Mouse (Mus musculus) urinary bladder, postnatal 14 days (tissue): ENCODE data around the gene Cenpm.
A peak's percentile ranks its signal among the peaks of the same experiment; 100 is the strongest.
"Not testable (repeated sequence)": the region's sequence is repeated elsewhere in the genome, so short reads cannot be mapped to it uniquely, and the experiment has no call there.

Experiments used
- DNase-seq: peaks from one replicate; pipeline ENCODE4 v3.0.0; 2021; ENCODE audit warnings: low spot score

The Cenpm gene

DNA sequence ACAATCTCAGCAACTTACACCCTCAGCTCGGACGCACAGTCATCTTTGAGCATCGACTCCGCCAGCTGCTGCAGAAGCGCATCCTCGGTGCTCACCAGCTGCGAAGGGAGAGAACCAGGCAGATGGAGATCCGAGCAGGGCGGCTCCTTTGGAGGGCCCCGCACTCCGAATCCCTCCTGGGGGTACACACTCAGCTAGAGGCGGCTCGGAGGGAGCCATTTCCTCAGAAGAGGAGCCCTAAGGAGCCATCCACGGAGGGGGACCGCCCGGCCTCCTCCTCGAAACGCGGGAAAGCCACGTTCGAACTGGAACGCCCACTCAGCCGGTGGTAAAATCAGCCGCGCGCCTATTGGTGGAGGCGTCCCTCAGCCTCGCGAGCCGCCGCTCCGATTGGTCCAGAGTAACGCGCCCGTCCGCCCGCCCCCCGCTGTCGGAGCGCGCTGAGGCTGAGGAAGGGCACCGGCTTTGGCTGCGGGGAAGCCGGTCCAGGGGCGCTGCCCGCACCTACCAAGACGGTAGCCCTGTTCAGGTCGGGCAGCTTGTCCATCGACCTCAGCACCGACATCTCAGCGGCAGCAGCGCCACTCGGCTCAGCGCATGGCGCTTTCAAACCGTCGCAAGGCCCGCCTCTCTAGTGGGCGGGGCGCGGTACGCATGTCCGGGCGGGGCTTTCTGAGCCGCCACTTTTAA lies at the start of gene Cenpm:
TSS of gene Cenpm (minus strand) at position 634 of the 690 bp plus-strand sequence.
- DNase-seq: peak; percentile 94

DNA sequence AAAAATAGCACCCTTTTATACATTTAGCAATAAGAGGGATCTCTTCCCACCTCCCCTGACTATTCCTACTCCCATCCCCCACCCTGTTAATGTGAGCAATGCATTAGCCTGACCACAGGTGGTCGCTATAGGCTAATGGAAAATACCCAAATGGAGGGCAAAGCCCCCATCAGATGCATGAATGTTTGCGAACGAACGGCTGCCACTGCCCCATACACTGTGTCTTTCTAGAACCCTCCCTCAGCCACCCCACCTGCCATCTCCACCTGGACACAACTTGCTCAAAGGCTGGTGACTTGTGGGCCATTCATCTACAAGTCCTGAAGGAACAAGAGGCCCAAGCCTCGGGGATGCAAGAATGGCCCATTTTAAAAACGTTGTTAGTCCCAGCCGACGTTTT lies 49.5 kb upstream of the Cenpm start:
- DNase-seq: no peak

DNA sequence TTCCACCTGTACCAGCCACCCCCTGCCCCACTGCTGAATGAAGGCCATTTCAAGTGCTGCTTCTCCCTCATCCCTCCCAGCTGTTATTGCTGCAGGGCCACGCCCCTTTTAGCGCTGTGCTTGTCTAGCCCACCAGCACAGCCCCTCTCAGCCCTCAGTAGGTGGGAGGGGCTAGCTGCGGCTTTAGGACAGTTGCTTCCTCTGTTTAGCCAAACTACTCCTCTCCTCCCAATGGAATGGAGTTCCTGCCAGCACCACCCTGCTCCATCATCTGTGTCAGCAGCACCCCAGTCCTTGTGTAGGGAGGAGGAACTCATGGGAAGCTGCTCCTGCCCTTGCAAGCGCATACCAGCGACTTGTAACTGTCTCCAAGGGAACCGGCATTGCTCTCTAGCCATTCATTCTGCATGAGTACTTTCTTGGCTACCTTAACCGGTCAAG lies 48.7 kb upstream of the Cenpm start:
- no peak for DNase-seq

DNA sequence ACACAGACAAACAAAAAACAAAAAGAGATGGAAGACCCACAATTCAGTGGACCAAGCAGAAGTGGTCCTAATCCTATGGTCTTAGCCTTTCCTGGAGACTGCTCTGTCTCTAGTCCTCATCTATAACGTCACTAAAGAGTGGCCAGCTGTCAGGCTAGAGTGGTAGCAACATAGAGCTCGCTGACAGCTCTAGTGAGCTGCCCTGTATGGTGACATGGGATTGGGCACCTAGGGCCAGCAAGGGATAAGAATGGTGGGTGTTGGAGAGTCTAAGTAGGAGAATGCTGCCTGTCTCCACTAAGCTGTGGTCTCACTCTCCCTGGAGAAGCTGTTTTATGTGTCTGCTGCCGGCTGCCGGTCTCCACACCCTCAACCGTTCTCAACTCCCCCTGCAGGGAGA lies 48.3 kb upstream of the Cenpm start:
- DNase-seq: no peak

DNA sequence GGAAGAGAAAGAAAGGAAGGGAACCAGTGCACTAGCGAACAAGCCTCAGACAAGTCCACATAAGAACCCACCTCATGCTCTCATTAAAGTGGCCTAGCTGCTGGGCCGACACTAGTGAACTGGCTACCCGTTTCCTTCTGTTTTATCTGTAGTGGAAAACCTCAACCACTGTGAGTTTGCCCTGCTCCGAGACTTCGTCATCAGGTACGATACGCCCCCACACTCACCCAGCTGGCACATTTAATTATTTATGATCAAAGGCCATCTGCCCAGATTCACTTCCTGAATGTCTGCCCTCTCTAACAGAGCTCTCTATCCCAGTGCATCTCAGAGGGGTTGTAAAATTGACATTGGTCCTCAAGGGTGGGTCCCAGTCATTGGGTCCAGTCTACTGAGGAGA lies 45.7 kb upstream of the Cenpm start:
- no peak for DNase-seq

DNA sequence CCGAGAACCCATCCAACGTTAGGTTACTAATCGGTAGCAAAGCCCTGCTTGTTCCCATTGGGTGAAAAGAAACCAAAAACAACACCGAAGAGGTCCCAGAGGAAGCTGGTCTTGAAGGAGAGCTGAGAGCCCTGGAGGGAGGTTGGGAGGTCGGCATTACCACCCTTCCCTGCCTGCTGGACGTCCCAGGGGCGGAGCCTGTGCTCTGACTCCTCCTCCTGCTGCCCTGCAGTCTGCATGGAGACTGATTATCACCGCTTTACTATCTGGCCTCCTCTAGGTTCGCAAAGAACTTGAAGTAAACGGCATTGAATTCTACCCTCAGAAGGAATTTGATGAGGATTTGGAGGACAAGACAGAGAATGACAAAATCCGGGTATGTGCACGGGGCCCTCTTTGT lies 41.6 kb upstream of the Cenpm start:
- no peak for DNase-seq

DNA sequence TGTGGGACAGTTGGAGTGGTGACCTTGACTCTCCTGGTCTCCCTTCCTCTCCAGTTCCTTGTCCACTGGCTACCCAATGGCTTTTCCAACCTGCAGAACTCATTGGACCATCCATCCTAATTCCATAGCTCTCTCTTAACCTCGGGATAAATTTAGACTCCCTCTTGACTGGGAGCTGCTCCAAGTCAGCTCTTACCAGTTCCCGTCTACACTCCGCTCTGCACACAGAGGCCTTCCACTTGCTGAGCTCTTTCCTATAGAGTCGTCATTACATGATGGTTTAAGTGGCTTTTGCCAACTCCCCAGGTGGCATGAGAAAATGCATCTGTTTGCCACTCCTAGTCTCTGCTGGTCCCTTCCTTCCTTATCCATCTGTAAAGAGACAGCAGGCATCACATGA lies 36.1 kb upstream of the Cenpm start:
- no peak for DNase-seq

DNA sequence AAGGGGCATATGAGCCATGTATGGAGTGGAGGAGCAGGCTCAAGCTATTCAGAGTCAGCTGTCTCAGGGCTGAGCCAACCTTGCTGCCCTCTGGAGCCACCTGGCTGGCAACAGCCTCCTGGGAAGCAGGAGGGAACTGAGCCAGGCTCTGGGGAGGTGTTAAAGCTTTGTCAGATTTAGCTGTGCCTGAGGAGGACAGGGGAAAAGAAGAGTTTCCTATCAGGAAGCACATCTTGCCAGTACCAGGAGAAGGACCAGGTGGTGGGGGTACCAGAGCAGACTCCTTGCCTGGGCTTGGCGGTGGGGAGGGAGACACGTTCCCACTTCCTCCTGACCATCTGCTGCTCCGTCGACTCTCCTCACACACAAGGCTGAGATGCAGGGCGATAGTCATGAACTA lies 33.0 kb upstream of the Cenpm start:
- no peak for DNase-seq

DNA sequence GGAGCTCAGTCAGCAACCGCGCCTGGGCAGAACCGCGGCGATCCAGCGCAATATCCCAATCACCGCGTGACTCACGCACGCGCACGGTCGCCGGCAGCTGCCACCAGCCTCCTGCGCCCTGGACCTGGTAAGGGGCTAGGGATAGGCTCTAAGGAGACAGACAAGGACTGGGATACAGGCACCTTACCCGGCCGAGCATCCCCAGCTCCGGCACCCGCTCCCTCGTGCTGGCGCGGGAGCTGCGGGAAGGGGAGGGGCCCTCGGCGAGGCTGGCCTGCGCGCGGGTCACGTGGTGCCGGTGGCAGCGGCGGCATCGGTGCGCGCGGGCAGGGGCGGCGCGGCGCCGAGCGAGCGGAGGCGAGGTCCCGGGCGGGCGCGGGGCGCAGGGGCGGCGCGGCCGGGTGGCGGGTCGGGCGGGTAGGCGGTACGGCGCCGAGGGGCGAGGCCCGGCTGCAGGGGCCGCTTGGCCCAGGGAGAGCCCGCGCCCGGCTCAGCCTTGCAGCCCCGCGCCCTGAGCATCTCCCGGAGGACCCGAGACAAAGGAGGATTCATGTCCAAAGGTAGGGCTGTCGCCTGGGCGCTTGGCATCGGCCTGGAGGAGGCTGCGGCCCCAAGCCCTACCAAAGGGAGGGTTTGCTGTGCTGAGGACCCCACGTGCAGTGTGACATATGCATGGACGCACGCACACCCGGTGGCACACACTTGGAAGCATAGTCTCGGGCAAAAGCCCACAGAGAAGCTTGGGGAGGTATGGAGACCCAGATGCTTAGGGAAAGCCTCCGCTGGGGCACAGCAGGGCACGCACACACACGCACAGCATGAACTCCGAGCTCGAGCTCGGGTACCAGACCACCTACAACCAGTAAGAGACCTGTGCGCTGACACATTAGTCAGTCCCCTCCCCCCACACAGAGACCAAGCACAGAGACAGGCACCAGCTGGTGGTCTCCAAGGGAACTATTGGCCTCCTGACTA lies 30.7 kb upstream of the Cenpm start:
- DNase-seq: no peak

DNA sequence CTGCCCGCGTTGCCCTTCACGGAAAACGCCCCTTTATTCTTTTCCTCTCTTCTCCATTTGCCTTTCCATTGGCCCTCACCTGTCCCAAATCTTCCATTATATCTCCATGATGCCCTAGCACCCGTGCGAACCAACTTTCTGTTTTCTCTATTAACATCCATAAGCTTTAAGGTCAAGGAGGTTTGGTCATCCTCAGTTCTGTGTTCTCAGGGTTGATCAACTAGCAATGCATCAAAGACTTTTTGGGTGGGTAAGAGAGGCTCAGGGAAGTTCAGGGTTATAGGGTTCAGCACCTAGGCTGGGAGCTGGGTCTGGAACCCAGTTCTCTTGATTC lies 30.0 kb upstream of the Cenpm start, which contains the start of gene Sept3:
TSS of gene Sept3 (plus strand) at position 301 of the 334 bp plus-strand sequence.
- DNase-seq: no peak

DNA sequence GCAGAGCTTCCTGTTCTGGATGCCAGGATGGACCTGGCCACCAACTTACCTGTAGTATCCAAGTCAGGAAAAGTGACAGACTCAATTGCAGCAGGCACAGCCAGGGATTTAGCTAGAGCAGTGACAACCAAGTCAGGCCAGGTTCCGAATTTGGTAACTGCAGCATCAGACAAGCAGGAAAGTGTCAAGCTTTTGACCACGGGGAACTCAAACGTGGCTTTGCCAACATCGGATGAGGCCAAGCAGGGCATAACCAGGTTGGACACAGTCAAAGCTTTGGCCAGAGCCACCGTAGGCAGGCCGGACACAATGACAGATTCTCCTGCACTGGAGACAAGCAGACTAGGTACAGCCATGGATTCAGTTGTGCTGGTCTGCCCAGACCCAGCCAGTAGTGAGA lies 27.7 kb upstream of the Cenpm start:
- no peak for DNase-seq

DNA sequence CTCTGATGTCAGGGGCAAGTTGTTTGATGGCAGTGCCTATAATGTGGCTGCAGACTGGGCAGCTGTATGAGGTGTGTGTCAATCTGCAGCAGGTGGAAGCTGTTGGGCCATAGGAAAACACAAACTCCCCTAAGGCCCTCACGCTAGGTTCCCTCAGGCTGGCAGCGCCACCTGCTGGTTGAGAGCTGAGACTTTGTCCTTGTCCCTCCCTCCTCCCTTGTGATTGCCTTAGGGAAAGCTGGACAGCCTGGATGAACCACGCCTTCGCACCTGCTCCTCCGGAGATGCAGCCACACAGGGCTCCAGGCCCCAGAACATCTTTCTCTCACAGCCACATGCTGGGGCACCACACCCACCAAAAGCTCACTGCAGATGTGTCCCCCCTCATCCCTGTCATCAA lies 26.7 kb upstream of the Cenpm start:
- peak; percentile 72 for DNase-seq

DNA sequence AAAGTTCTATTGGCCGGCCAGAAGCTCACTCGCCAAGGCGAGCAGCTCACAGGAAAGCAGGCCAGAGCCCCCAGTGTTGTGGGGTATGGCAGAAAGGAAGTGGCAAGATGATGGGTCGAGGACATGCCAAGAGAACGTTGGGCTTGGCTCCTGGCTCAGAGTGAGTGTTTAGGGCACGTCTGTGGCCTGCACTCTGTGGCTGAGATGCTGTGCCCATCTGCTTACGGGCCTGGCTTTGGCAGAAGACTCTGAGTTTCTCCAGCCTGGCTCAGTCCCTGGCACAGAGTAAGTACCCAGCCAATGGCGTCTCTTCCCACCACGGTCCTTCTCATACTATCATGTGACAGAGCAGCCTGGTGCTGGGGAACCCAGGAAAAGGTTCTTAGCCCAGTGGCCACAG lies 24.2 kb upstream of the Cenpm start:
- DNase-seq: no peak

DNA sequence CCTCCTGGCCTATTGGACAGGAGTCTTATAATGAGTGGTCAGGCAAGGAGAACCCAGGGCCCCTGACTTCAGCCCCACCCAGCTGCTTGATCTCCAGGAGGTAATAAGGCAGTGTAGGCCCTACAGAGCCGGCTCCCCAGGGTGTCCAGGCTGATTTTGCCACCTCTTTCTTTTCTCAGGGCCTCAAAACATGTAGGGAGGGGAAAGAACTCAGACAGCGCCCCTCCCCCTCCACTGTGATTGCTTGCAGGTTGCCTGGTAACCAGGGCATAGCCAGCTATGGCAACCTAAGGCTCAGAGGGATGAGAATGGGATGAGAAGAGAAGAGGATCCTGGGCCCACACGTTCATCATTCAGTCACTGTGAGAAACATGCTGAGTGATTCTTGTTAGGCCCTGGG lies 23.6 kb upstream of the Cenpm start:
- DNase-seq: no peak

DNA sequence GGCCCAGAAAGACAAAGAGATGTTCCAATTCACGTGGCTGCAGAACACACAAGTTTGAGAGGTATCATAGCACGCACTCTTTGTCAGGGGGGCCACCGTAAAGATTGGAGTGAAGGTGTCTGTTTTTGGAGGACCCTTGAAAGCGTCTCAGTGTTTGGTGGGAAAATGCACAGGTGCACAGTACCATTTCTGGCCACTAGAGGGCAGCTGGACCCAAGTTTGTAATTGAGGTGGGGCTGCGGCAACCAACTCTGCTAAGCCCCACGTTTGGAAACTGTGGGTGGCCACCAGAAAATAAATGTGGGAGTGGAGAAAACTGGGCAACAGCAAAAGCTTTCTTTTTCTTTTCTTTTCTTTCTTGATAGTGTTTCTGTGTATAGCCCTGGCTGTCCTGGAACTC lies 21.8 kb upstream of the Cenpm start:
- peak; percentile 55 for DNase-seq

DNA sequence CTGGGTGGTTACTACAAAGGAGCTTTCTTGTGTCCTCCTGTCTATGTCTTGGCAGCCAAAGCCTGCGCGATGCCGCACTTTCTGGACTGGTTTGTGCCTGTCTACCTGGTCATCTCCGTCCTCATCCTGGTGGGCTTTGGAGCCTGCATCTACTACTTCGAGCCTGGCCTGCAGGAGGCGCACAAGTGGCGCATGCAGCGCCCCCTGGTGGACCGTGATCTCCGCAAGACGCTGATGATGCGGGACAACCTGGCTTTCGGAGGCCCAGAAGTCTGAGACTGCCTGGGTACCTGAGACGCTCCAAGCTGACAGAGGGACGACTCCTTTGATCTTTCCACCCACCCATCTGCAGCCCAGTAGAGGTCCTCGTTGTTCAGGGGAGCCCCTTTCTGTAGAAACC lies 15.0 kb upstream of the Cenpm start:
- peak; percentile 60 for DNase-seq

DNA sequence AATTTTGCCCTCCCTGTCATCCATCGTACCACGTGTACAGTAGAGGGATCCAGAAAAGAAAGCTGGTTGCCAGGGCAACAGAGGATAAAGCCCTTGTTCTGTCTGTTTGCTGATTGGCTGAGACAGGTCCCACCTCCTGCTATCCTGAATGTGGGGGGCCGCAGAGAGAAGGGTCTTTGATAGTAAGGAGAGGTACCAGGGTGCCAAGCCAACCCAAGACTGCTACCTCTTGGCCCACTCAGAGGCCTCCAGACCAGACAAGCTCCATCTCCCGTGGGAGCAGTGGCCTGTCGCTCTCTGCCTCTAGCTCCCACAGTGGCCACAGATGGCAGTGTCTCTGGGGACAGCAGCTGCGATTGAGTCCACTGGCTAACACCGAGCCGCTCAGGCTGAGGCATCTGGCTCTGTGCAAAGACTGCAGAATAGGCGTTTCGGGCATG lies 11.4 kb upstream of the Cenpm start:
- DNase-seq: no peak

DNA sequence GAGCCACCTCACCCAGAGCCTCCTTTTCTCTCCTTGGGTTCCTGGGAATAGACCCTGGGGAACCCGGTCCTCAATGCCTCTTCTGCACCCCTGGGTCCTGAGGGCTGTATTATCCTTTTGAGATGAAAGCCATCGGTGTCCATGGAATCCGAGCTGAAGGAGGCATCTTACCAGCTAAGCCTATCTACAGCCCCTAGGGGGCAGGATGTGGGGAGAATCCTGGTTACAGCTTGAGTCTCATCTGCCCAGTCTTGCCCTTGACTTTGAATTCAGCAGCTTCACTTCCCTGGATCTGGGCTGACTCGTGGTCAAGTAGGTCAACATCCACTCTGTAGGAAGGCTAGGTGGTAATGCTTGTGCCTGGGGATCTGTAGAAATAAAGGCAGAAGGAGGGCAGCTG lies 10.7 kb upstream of the Cenpm start:
- DNase-seq: no peak

DNA sequence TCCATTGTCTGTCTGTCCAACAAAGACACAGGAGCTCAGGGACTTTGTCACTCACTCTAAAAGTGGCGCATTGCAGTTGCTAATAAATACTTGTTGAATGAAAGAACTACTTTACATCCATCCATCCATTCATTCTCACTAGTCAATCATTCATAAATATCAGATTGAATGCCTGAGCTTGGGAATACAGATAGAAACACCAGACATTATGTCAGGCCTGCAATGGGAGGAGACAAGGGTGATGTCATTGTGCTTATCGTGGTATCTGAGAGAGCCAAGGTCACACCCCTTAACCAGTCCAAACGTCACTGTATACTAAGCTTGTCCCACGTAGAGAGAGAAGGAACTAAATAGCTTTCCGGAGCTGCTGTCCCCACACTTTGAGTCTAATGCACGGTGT lies 7.5 kb upstream of the Cenpm start, which contains the start of gene 1500009C09Rik:
TSS of gene 1500009C09Rik (plus strand) at position 301 of the 400 bp plus-strand sequence.
- DNase-seq: no peak

DNA sequence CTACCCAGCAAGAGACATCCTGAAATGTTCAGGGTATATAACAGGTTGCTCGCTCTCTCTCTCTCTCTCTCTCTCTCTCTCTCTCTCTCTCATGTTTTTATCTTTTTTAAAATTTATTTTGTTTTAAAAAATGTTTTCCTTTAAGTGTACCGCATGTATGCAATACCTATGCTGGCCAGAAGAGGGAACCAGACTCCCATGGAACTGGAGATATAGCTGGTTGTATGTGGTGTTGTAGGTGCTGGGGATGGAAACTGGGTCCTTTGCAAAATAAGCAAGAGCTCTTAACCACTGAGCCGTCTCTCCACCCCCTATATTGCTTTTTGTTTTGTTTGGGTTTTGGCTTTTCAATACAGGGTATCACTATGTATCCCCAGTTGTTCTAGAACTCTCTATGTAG lies 7.0 kb upstream of the Cenpm start:
- no peak for DNase-seq

DNA sequence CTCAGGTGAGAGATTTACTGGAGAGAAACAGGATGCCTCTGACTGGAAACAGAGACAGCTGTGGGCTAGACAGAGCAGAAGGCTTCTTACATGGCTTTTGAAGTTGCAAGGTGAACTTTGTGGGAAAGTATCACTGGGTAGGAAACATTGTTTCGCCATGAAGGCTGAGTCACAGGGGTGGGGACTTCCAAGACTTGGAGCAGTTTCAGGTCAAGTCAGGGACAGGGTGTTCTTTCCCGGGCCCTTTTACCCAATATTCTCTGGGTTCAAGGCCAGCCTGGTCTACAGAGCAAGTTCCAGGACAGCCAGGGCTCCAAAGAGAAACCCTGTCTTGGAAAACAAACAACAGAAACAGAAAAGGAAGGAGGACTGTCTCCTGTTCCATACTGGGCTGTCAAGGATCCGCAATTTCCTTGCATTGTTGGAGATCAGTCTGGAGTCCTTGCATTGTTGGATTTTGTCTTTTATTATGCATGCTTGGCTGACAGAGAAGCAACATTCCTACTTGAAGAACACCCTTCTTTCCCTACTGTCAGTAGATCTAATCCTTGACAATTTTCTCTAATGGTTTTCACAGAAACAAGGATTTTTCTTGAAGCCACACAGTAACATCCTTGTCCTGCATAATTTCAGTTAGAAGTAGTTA lies 2.7 kb upstream of the Cenpm start:
- DNase-seq: no peak

DNA sequence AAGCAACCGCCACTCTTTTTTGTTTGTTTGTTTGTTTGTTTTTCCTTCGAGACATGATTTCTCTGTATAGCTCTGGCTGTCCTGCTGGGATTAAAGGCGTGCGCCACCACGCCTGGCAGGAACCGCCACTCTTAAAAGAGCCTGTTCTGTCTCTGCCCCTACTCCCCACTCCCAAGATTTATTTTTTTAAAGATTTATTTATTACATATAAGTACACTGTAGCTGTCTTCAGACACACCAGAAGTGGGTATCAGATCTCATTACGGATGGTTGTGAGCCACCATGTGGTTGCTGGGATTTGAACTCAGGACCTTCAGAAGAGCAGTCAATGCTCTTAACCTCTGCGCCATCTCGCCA lies 235 bp upstream of the Cenpm start:
- DNase-seq: not testable (repeated sequence)

DNA sequence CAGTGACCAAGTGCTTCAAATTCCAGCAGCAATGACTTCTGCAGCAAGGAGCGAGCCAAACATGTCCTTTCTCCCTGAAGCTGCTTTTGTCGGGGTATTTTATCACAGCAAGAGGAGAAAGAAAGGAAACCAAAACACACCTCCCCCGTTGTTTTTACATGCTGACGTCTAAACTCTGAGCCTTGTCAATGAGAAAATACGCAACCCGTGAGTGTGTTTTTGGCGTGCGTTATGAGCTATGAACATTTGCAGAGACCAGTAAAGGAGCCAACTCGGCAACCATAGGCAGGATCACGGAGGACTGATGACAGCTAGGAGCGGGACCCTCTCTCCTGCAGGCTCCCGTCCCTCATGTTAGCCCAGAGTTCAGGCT lies 820 bp downstream of the Cenpm start:
- no peak for DNase-seq
